Mouse (Mus musculus) B cell, adult (primary cell): ENCODE measurements around the gene Lmntd2. TPM values are rescaled to one million over a fixed set of nuclear protein-coding genes. Genes with fewer than 3 reads are reported as not detected.

Experiments used
- total RNA-seq: library from RNA; stranded (reverse); gene quantifications from 4 replicates; pipeline ENCODE4 v1.2.4, GENCODE M21; 2023; ENCODE audit not compliant: inconsistent age

Gene Lmntd2
- 3.7 to 4.6 TPM (median 4.1 TPM) in 4 replicates for total RNA-seq

DNA sequence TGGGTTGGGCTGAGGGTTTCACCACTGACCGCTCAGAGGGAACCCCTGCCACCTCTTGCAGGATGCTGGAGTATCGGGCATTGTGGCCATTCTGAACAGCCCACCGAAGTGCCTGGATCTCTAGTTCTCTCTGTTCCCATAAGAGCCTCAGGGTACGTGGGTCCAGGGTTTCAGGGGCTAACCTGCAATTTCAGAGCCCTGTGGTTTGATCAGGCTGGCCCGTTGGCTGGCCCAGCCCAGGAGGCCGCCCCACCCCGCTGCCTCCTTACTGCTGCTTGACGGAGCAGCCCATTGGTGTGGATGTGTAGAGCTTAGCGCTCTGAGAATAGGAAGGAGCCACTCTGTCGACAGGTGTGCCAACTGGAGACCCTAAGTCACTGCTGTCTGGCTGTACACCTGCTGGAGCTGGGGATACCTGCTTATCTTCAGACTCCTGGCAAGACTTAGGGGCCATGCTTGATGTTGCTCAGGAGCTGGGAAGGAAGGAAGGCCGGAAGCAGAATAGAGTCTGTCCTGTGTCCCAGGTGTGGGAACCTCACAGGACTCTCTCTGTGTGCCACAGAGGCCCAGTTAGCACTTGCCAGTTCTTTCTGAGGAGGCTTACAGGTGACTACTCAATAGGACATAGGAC lies at the start of gene Lmntd2:
TSS of gene Lmntd2 (minus strand) at position 476 of the 631 bp plus-strand sequence.

DNA sequence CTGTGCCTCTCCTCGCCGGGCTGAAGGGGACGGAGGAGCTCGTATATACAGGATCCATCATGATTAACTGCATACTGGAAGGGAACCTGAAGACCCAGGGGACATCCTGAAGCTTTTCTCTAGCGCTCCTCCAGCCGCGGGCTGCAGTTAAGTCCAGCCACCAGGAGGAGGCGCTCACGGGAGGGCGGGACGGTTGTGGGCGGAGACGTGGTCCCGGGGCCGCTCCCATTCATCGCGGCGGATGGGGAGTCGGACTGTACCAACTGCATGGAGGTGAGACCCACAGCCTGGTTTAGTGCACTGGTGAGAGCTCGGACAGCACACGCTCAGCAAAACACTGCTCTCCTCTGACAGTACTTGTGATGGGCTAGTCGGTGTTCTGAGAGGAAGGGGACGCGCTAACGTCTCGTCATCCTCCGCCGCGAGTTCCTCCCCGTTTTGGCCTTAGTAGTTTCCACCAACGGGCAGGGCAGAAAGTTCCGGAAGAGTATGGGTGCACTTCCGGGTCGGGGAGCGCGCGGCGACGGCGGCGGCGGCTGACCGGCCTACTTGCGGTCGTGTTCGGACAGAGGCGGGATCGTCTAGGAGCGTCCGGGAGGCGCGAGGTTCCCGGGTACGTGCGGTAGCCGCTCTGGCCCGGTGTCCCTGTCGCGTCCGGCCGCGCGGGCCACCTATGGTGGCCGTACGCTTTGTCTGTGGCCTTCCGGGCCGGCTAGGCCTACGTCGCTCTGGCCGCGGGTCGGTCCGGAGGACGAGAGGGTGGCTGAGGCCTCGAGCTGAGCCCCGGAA lies 14.6 kb upstream of the Lmntd2 start, which contains the start of gene Phrf1:
TSS of gene Phrf1 (plus strand) at position 506 of the 789 bp plus-strand sequence.

DNA sequence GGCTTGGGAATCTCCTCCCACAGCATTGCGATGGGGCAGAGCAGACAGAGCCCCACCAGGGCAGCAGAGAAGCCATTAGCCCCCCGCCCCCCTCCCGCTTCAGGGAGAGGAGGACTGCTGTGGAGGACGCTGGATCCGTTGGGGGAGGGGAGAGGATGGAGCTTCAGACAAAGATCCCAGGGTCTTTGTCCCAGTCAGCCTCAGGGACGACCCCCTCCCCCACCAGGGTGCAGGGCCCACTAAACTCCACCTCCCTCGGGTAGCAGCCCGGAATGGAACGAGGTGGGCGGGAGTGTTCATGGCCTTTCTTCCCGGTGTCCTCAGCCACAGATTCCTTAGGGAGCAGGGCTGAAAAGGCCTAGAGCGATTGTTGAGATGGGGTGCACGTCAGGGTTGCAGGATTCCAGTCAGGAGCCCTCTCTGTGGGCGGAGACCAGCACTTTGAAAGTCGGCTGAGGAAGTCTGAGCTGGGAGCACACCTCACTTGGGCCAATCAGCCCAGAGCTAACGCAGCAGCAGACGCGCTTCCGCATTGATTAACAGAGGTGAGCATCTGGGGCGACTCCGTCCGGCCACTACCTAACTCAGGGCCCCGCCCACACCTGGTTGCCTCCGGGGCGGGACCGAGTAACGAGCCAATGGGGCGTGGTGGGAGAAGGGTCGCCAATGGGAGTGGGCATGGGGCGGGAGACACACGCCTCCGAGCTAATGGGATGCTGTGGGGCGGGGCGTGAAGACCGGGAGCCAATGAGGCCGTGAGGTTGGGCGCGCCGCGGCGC lies 1.4 kb upstream of the Lmntd2 start, which contains the start of gene Rassf7:
TSS of gene Rassf7 (plus strand) at position 760 of the 779 bp plus-strand sequence.

DNA sequence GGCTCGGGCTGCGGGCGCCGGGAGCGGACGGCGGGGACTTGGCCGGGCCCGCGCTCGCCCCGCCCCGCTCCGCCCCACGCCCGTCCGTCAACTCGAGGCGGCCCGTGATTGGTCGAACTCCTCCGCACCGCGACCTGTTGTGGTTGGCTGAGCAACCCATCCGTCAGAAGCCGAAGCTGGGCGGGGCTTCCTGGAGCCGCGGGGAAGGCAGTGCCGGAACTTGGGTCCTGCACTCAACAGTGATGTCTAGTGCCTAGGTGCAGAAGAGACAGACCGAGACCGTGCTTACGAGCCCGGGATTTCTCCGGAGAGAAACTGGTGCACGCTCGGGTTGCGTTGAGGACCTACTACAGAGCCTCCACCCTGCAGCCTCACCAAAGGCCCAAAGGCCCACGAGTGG lies 19.9 kb downstream of the Lmntd2 start, which contains the start of the genes Hras and Lrrc56:
TSS of gene Hras (minus strand) at position 58 of the 400 bp plus-strand sequence.
TSS of gene Lrrc56 (plus strand) at position 210 of the 400 bp plus-strand sequence.

DNA sequence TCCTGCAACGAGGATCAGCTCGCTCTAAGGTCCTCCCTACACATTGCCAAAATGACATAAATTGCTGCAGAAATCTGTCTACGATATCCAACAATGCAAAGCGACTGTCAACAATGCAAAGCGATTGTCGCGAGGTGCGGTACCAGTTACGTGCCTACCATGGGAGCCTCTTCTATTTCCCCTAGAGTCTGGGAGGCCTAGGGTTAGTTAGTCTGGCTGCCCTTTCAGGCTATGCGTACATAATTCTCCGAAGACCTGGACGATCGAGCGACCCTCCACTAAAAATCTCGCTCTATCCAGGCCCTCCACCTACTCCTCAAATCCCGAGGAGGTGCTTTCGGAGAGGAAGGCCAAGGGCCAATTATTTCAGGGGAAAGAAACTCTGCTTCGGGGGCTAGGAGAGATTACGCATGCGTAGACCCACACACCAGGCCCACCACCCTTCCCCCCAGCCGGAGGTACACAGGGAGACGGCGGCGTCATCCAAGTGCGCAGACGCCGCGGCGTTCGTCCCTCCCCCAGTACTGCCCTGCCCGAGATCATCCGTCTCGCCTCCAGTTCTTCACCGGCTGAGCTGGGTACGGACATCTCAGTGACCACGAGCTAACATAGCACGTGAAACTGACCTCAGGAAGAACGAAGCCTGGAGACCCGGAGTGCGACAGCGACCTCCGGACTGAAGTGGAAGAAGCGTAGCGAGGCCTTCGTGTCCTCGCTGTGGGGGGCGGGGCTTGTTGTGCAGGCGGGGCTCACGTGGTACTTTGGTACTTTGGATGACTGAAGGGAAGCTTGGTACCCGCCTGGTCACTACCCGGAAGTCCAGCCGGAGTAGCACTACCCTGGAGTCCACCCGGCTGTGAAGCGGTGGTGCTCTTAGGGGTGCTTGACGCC lies 41.5 kb downstream of the Lmntd2 start, which contains the start of gene Rnh1:
TSS of gene Rnh1 (minus strand) at position 742 of the 891 bp plus-strand sequence.

Other genes starting within 250 kb of the Lmntd2 start
- gene Ifitm1, start 246.9 kb downstream of the Lmntd2 start, total RNA-seq = 1.0 to 1.5 TPM (median 1.4 TPM) in 4 replicates
- 3.6 to 8.8 TPM (median 6.2 TPM) in 4 replicates for gene Ifitm3, start 203.3 kb downstream of the Lmntd2 start, total RNA-seq
- 0.90 TPM in 1 of 4 replicates, not detected in the others for gene Ifitm6, start 196.2 kb downstream of the Lmntd2 start, total RNA-seq
- not detected in 4 replicates for gene Gm17387, start 184.9 kb downstream of the Lmntd2 start, total RNA-seq
- not detected in 4 replicates for gene B4galnt4, start 153.0 kb downstream of the Lmntd2 start, total RNA-seq
- gene Pkp3, start 135.9 kb downstream of the Lmntd2 start, total RNA-seq = 22.4 to 30.5 TPM (median 27.5 TPM) in 4 replicates
- gene Sigirr, start 113.5 kb downstream of the Lmntd2 start, total RNA-seq = 35.5 to 39.1 TPM (median 37.6 TPM) in 4 replicates
- not detected in 4 replicates for gene Ano9, start 96.3 kb downstream of the Lmntd2 start, total RNA-seq
- gene Ptdss2, start 91.7 kb downstream of the Lmntd2 start, total RNA-seq = 7.8 to 11.5 TPM (median 9.6 TPM) in 4 replicates
- 67.1 to 79.0 TPM (median 70.2 TPM) in 4 replicates for gene Rnh1, start 41.2 kb downstream of the Lmntd2 start, total RNA-seq
- gene Hras, start 20.1 kb downstream of the Lmntd2 start, total RNA-seq = 22.9 to 33.3 TPM (median 30.1 TPM) in 4 replicates
- 6.7 to 10.0 TPM (median 8.1 TPM) in 4 replicates for gene Lrrc56, start 19.9 kb downstream of the Lmntd2 start, total RNA-seq
- 8.4 to 13.1 TPM (median 10.6 TPM) in 4 replicates for gene Rassf7, start 1.8 kb upstream of the Lmntd2 start, total RNA-seq
- gene Phrf1, start 14.7 kb upstream of the Lmntd2 start, total RNA-seq = 136 to 148 TPM (median 141 TPM) in 4 replicates
- gene Irf7, start 52.4 kb upstream of the Lmntd2 start, total RNA-seq = 32.3 to 66.0 TPM (median 40.5 TPM) in 4 replicates
- gene Cdhr5, start 62.7 kb upstream of the Lmntd2 start, total RNA-seq = not detected in 4 replicates
- gene Sct, start 65.1 kb upstream of the Lmntd2 start, total RNA-seq = not detected in 4 replicates
- not detected in 4 replicates for gene Drd4, start 77.9 kb upstream of the Lmntd2 start, total RNA-seq
- 33.9 to 38.7 TPM (median 37.0 TPM) in 4 replicates for gene Deaf1, start 113.6 kb upstream of the Lmntd2 start, total RNA-seq
- 14.7 to 20.5 TPM (median 19.9 TPM) in 4 replicates for gene Tmem80, start 113.7 kb upstream of the Lmntd2 start, total RNA-seq
- 1.2 TPM in 1 of 4 replicates, not detected in the others for gene Eps8l2, start 124.8 kb upstream of the Lmntd2 start, total RNA-seq
- gene Taldo1, start 178.1 kb upstream of the Lmntd2 start, total RNA-seq = 139 to 149 TPM (median 140 TPM) in 4 replicates
- 34.1 to 35.8 TPM (median 34.8 TPM) in 4 replicates for gene Gatd1, start 200.1 kb upstream of the Lmntd2 start, total RNA-seq
- not detected in 4 replicates for gene Cend1, start 215.4 kb upstream of the Lmntd2 start, total RNA-seq
- 44.4 to 46.9 TPM (median 46.3 TPM) in 4 replicates for gene Slc25a22, start 223.8 kb upstream of the Lmntd2 start, total RNA-seq
- gene Pidd1, start 229.9 kb upstream of the Lmntd2 start, total RNA-seq = 5.6 to 6.9 TPM (median 6.6 TPM) in 4 replicates
- gene Rplp2, start 233.3 kb upstream of the Lmntd2 start, total RNA-seq = 2,310 to 2,622 TPM (median 2,359 TPM) in 4 replicates
- 49.9 to 60.8 TPM (median 54.8 TPM) in 4 replicates for gene Pnpla2, start 241.1 kb upstream of the Lmntd2 start, total RNA-seq
- not detected in 4 replicates for gene Cracr2b, start 247.0 kb upstream of the Lmntd2 start, total RNA-seq